Mouse (Mus musculus) gastrocnemius, postnatal 14 days (tissue): ENCODE results near the gene Dchs2. TPM values are rescaled to one million over a fixed set of nuclear protein-coding genes. Genes with fewer than 3 reads are reported as not detected.

ENCODE experiments used
- DNase-seq: peaks from one replicate; pipeline ENCODE4 v3.0.0; 2021; ENCODE audit warnings: mixed read lengths
- intact Hi-C: fragments of 180-260 bp; cut with DNase I; formaldehyde crosslinking; loops from one replicate; pipeline ENCODE4 v1.15.1; 2025; ENCODE audit warnings: low total_unique reads
- total RNA-seq, 2 experiments: library from RNA; stranded (reverse); gene quantifications; 2 replicates each; pipeline ENCODE4 v1.2.3; 2021

Gene Dchs2
- total RNA-seq, 2 experiments from 2014 or later = 3.9 to 4.4 TPM

GRCm38 (mm10) chr3:83147273-83148054 lies 19.7 kb downstream of the Dchs2 start:
- intact Hi-C loops = no loop called here
- DNase-seq = no peak

- intact Hi-C loops = no loop called here
These were observed 20.3 kb downstream of the Dchs2 start for GRCm38 (mm10) chr3:83148055-83148447.

GRCm38 (mm10) chr3:83148508-83148907 lies 20.8 kb downstream of the Dchs2 start:
- intact Hi-C loops = no loop called here
- DNase-seq = no peak

More at GRCm38 (mm10) chr3:83148055-83148447, 20.3 kb downstream of the Dchs2 start:
- DNase-seq = no peak

GRCm38 (mm10) chr3:83155600-83155999 lies 27.9 kb downstream of the Dchs2 start:
- no peak for DNase-seq
- intact Hi-C loops = no loop called here

GRCm38 (mm10) chr3:83156165-83156564 lies 28.4 kb downstream of the Dchs2 start:
- no peak for DNase-seq
- intact Hi-C loops = no loop called here

GRCm38 (mm10) chr3:83161542-83162231 lies 33.9 kb downstream of the Dchs2 start:
- intact Hi-C loops = no loop called here
- no peak for DNase-seq

GRCm38 (mm10) chr3:83163676-83164075 lies 35.9 kb downstream of the Dchs2 start:
- intact Hi-C loops = no loop called here
- DNase-seq = no peak

GRCm38 (mm10) chr3:83185527-83185926 lies 57.8 kb downstream of the Dchs2 start:
- intact Hi-C loops = no loop called here

GRCm38 (mm10) chr3:83191271-83191670 lies 63.5 kb downstream of the Dchs2 start:
- intact Hi-C loops = no loop called here
- DNase-seq = no peak

More at GRCm38 (mm10) chr3:83185527-83185926, 57.8 kb downstream of the Dchs2 start:
- no peak for DNase-seq

GRCm38 (mm10) chr3:83192401-83192800 lies 64.7 kb downstream of the Dchs2 start:
- intact Hi-C loops = no loop called here
- no peak for DNase-seq

GRCm38 (mm10) chr3:83194911-83195310 lies 67.2 kb downstream of the Dchs2 start:
- intact Hi-C loops = no loop called here

GRCm38 (mm10) chr3:83201286-83201980 lies 73.7 kb downstream of the Dchs2 start:
- intact Hi-C loops = no loop called here
- DNase-seq = no peak

More at GRCm38 (mm10) chr3:83194911-83195310, 67.2 kb downstream of the Dchs2 start:
- DNase-seq = no peak

GRCm38 (mm10) chr3:83205073-83205668 lies 77.4 kb downstream of the Dchs2 start:
- intact Hi-C loops = no loop called here
- no peak for DNase-seq

- no peak for DNase-seq
- intact Hi-C loops = no loop called here
These were observed 81.9 kb downstream of the Dchs2 start for GRCm38 (mm10) chr3:83209646-83210045.

- intact Hi-C loops = no loop called here
- no peak for DNase-seq
These were observed 82.5 kb downstream of the Dchs2 start for GRCm38 (mm10) chr3:83210210-83210609.

GRCm38 (mm10) chr3:83211939-83212338 lies 84.2 kb downstream of the Dchs2 start:
- DNase-seq = no peak
- intact Hi-C loops = no loop called here

- no peak for DNase-seq
- intact Hi-C loops = no loop called here
These were observed 84.8 kb downstream of the Dchs2 start for GRCm38 (mm10) chr3:83212578-83212977.

GRCm38 (mm10) chr3:83218059-83218458 lies 90.3 kb downstream of the Dchs2 start:
- intact Hi-C loops = no loop called here

GRCm38 (mm10) chr3:83220101-83220500 lies 92.4 kb downstream of the Dchs2 start:
- intact Hi-C loops = no loop called here
- DNase-seq = no peak

More at GRCm38 (mm10) chr3:83218059-83218458, 90.3 kb downstream of the Dchs2 start:
- no peak for DNase-seq

GRCm38 (mm10) chr3:83222125-83222524 lies 94.4 kb downstream of the Dchs2 start:
- DNase-seq = no peak
- intact Hi-C loops = no loop called here
